Mouse (Mus musculus): ENCODE data around the gene Clspn. TPM values are rescaled to one million over a fixed set of nuclear protein-coding genes. Genes with fewer than 3 reads are reported as not detected.

Gene Clspn
- polyA plus RNA-seq, 2 experiments: 25.4 to 38.5 TPM

DNA sequence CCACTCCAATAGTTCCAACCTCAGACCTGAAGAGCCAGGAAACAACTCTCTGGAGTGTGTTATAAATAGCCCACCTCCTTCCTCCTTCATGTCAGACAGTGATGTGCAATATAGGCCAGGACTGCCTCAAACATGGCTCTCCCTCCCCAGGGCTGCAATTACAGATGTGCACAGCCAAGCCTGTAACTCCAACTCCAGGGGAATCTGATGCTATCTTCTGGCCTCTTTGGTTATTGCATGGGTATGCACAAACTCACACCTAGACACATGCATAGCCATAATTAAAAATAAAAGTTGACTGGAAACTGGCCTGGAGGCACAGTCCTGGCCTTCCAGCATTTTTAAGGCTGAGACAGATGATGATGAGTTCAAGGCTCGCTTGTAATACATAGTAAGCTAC is 11.7 kb upstream of the Clspn start:
- no peak for TF ChIP-seq EP300 (IDR thresholded peaks at IDR 0.05; ENCODE audit: low read depth)
- no peak for TF ChIP-seq CTCF (IDR thresholded peaks at IDR 0.05; ENCODE audit: low read depth)
- ATAC-seq (ENCODE audit: insufficient read depth) (no peak), DNase-seq (ENCODE audit: low read depth in 3 of 3, low spot score in 3 of 3) (no peak)

DNA sequence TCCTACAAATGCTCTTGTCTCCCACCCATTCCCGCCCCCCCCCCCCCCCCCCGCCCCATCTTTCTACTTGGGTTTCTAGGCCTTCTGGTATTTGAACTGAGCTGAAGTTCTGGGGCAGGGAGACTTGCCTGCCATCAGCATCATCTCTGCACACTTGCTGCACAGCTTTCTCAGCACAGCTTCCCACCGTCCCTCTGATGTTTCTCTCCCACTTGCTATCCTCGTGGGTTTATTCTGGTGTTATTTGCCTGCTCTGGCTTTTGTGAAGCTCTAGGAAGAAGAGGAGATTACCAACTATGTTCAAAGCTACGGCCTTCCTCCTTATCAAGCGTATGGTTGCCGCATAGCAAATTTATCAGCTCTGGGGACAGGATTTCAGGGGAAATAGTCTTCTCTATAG is 11.0 kb upstream of the Clspn start:
- WGBS (ENCODE audit: insufficient replicate concordance): 50% methylated on average over 7 of the region's 7 CpGs
- DNase-seq (ENCODE audit: low read depth in 3 of 3, low spot score in 3 of 3): no peak
- no peak overlapping the region for H3K9ac ChIP-seq (replicated peaks)

More for the DNA sequence above, 11.7 kb upstream of the Clspn start:
- Histone ChIP-seq H3K27ac (no peak overlapping the region), H3K4me3 (ENCODE audit: insufficient read depth in 1 of 2, low read depth in 2 of 2, low read length in 2 of 2) (no peak overlapping the region), H3K4me1 (replicated peaks; ENCODE audit: control insufficient read depth in 2 of 2, insufficient read depth in 2 of 2, low read length in 1 of 2) (no peaks in the 10 kb centered on the region), H3K27me3 (ENCODE audit: control insufficient read depth, insufficient read depth, low read length) (no peaks in the 10 kb centered on the region), H3K36me3 (replicated peaks; ENCODE audit: control insufficient read depth, insufficient read depth, low read depth) (no peaks in the 10 kb centered on the region), H3K9ac (replicated peaks) (no peak overlapping the region), H3K9me3 (ENCODE audit: control insufficient read depth, low read length) (no peaks in the 10 kb centered on the region), H3K4me2 (ENCODE audit: low read depth) (no peak overlapping the region)
- 57% methylated on average over 1 of the region's 1 CpGs for WGBS (ENCODE audit: insufficient replicate concordance)

DNA sequence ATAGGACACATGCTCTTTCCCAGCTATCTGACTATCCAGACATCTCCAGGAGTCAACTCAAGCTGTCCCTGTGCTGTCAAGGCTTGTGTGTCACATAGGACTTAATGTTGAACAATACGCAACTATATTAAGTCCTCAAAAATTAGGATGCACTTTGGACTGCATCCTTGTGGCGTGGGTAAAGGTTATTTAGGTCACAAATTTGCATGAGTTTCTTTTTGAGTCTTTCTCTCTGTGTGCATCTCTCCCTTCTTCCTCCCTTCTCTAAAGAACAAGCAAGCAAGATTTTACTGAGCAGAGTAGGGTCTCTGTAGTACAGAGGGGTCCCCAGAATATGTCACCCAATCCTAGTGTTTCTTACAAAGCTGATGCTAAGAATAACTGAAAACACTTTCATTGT is 10.6 kb upstream of the Clspn start:
- Histone ChIP-seq H3K36me3 (replicated peaks; ENCODE audit: control insufficient read depth, insufficient read depth, low read depth) (no peaks in the 10 kb centered on the region), H3K9me3 (ENCODE audit: control insufficient read depth, low read length) (no peaks in the 10 kb centered on the region), H3K27me3 (ENCODE audit: control insufficient read depth, insufficient read depth, low read length) (no peaks in the 10 kb centered on the region), H3K27ac (no peak overlapping the region), H3K4me1 (replicated peaks; ENCODE audit: control insufficient read depth in 2 of 2, insufficient read depth in 2 of 2, low read length in 1 of 2) (no peaks in the 10 kb centered on the region), H3K4me3 (ENCODE audit: insufficient read depth in 1 of 2, low read depth in 2 of 2, low read length in 2 of 2) (no peak overlapping the region), H3K4me2 (ENCODE audit: low read depth) (no peak overlapping the region), H3K9ac (replicated peaks) (no peak overlapping the region)
- DNase-seq (ENCODE audit: low read depth in 3 of 3, low spot score in 3 of 3): no peak
- TF ChIP-seq CTCF (IDR thresholded peaks at IDR 0.05; ENCODE audit: low read depth) (no peak), EP300 (IDR thresholded peaks at IDR 0.05; ENCODE audit: low read depth) (no peak)
- ATAC-seq (ENCODE audit: insufficient read depth): no peak
- 67% methylated on average over 2 of the region's 2 CpGs for WGBS (ENCODE audit: insufficient replicate concordance)

More for the DNA sequence above, 11.0 kb upstream of the Clspn start:
- H3K27me3 ChIP-seq (ENCODE audit: control insufficient read depth, insufficient read depth, low read length): no peaks in the 10 kb centered on the region
- TF ChIP-seq EP300 (IDR thresholded peaks at IDR 0.05; ENCODE audit: low read depth): no peak
- TF ChIP-seq CTCF (IDR thresholded peaks at IDR 0.05; ENCODE audit: low read depth): no peak
- no peaks in the 10 kb centered on the region for H3K36me3 ChIP-seq (replicated peaks; ENCODE audit: control insufficient read depth, insufficient read depth, low read depth)
- no peak overlapping the region for H3K4me2 ChIP-seq (ENCODE audit: low read depth)
- H3K4me3 ChIP-seq (ENCODE audit: insufficient read depth in 1 of 2, low read depth in 2 of 2, low read length in 2 of 2): no peak overlapping the region
- no peaks in the 10 kb centered on the region for H3K9me3 ChIP-seq (ENCODE audit: control insufficient read depth, low read length)
- H3K27ac ChIP-seq: no peak overlapping the region
- ATAC-seq (ENCODE audit: insufficient read depth): no peak
- H3K4me1 ChIP-seq (replicated peaks; ENCODE audit: control insufficient read depth in 2 of 2, insufficient read depth in 2 of 2, low read length in 1 of 2): no peaks in the 10 kb centered on the region

DNA sequence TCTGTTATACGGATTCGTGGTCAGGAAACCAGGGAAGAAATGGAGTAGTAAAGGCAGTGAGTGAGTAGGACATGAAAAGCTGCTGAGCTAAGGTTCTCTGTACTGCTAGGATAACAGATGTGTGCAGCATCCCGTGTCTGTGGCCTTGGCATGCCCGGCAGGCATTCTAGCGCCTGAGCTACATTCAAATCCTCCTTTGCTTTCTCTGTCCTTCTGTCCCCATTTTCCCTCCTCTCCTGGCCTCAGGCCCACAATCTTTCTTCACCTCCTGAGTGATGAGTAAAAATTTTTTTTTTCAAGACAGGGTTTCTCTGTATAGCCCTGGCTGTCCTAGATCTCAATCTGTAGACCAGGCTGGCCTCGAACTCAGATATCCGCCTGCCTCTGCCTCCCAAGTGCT is 4.6 kb upstream of the Clspn start:
- H3K4me3 ChIP-seq (ENCODE audit: insufficient read depth in 1 of 2, low read depth in 2 of 2, low read length in 2 of 2): no peak overlapping the region
- H3K27ac ChIP-seq: no peak overlapping the region
- TF ChIP-seq EP300 (IDR thresholded peaks at IDR 0.05; ENCODE audit: low read depth) (no peak), CTCF (IDR thresholded peaks at IDR 0.05; ENCODE audit: low read depth) (no peak)
- no peak overlapping the region for H3K4me2 ChIP-seq (ENCODE audit: low read depth)
- H3K27me3 ChIP-seq (ENCODE audit: control insufficient read depth, insufficient read depth, low read length): no peaks in the 10 kb centered on the region
- H3K4me1 ChIP-seq (replicated peaks; ENCODE audit: control insufficient read depth in 2 of 2, insufficient read depth in 2 of 2, low read length in 1 of 2): peaks cover 6 to 10% of the 10 kb centered on the region in 2 experiments
- no peak overlapping the region for H3K9ac ChIP-seq (replicated peaks)
- no peaks in the 10 kb centered on the region for H3K9me3 ChIP-seq (ENCODE audit: control insufficient read depth, low read length)
- 73% methylated on average over 7 of the region's 7 CpGs for WGBS (ENCODE audit: insufficient replicate concordance)
- no peak for DNase-seq (ENCODE audit: low read depth in 3 of 3, low spot score in 3 of 3)
- H3K36me3 ChIP-seq (replicated peaks; ENCODE audit: control insufficient read depth, insufficient read depth, low read depth): no peaks in the 10 kb centered on the region
- no peak for ATAC-seq (ENCODE audit: insufficient read depth)

DNA sequence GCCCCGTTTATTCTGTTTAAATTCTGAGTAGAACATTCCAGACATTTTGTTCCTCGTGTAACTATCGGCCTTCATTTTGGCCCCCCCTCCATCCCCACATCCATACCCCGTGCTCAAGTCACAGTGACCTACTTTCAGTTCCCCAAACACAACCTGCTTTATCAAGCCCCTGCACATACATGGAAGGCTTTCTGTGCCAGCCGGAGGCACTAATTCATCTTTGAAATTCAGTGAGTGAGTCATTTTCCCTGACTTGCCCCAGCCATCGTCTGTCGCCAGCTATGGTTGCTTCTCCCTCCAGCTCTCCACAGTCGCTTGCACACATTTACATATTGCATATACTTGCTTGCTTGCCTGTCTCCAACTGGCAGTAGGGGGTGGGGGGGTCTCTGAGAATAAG is 3.6 kb upstream of the Clspn start:
- no peak for ATAC-seq (ENCODE audit: insufficient read depth)
- no peaks in the 10 kb centered on the region for H3K27me3 ChIP-seq (ENCODE audit: control insufficient read depth, insufficient read depth, low read length)
- no peaks in the 10 kb centered on the region for H3K36me3 ChIP-seq (replicated peaks; ENCODE audit: control insufficient read depth, insufficient read depth, low read depth)
- peaks cover 6 to 10% of the 10 kb centered on the region in 2 experiments for H3K4me1 ChIP-seq (replicated peaks; ENCODE audit: control insufficient read depth in 2 of 2, insufficient read depth in 2 of 2, low read length in 1 of 2)
- no peak overlapping the region for H3K27ac ChIP-seq
- H3K9ac ChIP-seq (replicated peaks): no peak overlapping the region
- H3K9me3 ChIP-seq (ENCODE audit: control insufficient read depth, low read length): no peaks in the 10 kb centered on the region
- TF ChIP-seq EP300 (IDR thresholded peaks at IDR 0.05; ENCODE audit: low read depth): no peak
- no peak for TF ChIP-seq CTCF (IDR thresholded peaks at IDR 0.05; ENCODE audit: low read depth)
- DNase-seq (ENCODE audit: low read depth in 3 of 3, low spot score in 3 of 3): no peak
- H3K4me3 ChIP-seq (ENCODE audit: insufficient read depth in 1 of 2, low read depth in 2 of 2, low read length in 2 of 2): no peak overlapping the region
- 55% methylated on average over 8 of the region's 8 CpGs for WGBS (ENCODE audit: insufficient replicate concordance)
- H3K4me2 ChIP-seq (ENCODE audit: low read depth): no peak overlapping the region

Data from liver, embryonic 14.5 days (tissue).